Mouse (Mus musculus): ENCODE results near the gene Hamp2. TPM values are rescaled to one million over a fixed set of nuclear protein-coding genes. Genes with fewer than 3 reads are reported as not detected.
A peak's percentile ranks its signal among the peaks of the same experiment; 100 is the strongest.

The Hamp2 gene
- polyA plus RNA-seq, 2 experiments, result 0.55 TPM; not detected in 1

DNA sequence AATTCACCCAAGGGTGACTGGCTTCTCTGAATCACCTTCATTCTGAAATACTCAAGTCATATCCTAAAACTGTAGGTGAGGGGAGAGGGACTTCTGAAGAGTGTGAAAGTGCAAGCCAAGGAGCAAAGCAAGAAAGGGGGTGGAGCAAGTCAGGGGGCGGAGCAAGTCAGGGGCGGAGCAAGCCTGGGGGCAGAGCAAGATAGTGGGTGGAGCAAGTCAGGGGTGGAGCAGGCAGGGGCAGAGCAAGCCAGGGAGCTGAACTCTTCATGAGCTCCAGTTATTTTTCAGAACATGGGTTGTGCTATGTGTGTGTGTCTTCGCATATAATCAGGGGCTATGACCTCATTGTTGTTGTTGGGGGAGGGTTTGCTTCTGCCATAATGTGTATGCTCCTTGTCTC lies 4.3 kb downstream of the Hamp2 start:
- Histone ChIP-seq H3K27ac (replicated peaks; ENCODE audit: low read depth, low read length) (no peak overlapping the region), H3K4me1 (ENCODE audit: control insufficient read depth, insufficient read depth, low read length) (no peaks in the 10 kb centered on the region), H3K4me3 (replicated peaks; ENCODE audit: low read length) (no peak overlapping the region), H3K27me3 (ENCODE audit: control insufficient read depth, insufficient read depth, low read length) (no peaks in the 10 kb centered on the region), H3K9ac (ENCODE audit: low read depth, low read length, severe bottlenecking) (no peak overlapping the region), H3K4me2 (replicated peaks; ENCODE audit: low read depth, low read length, severe bottlenecking) (no peak overlapping the region), H3K36me3 (ENCODE audit: control insufficient read depth, insufficient read depth, low read length) (no peaks in the 10 kb centered on the region), H3K9me3 (ENCODE audit: control insufficient read depth, low read length) (no peaks in the 10 kb centered on the region)
- no peak for TF ChIP-seq POLR2A (IDR thresholded peaks at IDR 0.05; ENCODE audit: borderline replicate concordance, extremely low read depth, insufficient read depth, insufficient read length)
- whole genome bisulfite sequencing, result 61% methylated on average over 3 of the region's 3 CpGs
- no peak for ATAC-seq (ENCODE audit: low FRiP score, low read depth)
- no peak for DNase-seq (ENCODE audit: low spot score)

GRCm38 (mm10) chr7:30917219-30917618 lies 7.3 kb downstream of the Hamp2 start:
- H3K36me3 ChIP-seq (ENCODE audit: control insufficient read depth, insufficient read depth, low read length), result no peaks in the 10 kb centered on the region
- 51% methylated on average over 4 of the region's 4 CpGs for WGBS
- ATAC-seq (ENCODE audit: low FRiP score, low read depth) (no peak), DNase-seq (ENCODE audit: low spot score) (no peak)
- no peaks in the 10 kb centered on the region for H3K9me3 ChIP-seq (ENCODE audit: control insufficient read depth, low read length)
- H3K4me3 ChIP-seq (replicated peaks; ENCODE audit: low read length), result no peak overlapping the region
- no peaks in the 10 kb centered on the region for H3K27me3 ChIP-seq (ENCODE audit: control insufficient read depth, insufficient read depth, low read length)
- H3K9ac ChIP-seq (ENCODE audit: low read depth, low read length, severe bottlenecking), result no peak overlapping the region
- H3K27ac ChIP-seq (replicated peaks; ENCODE audit: low read depth, low read length), result no peak overlapping the region
- no peak overlapping the region for H3K4me2 ChIP-seq (replicated peaks; ENCODE audit: low read depth, low read length, severe bottlenecking)
- no peak for TF ChIP-seq POLR2A (IDR thresholded peaks at IDR 0.05; ENCODE audit: borderline replicate concordance, extremely low read depth, insufficient read depth, insufficient read length)
- no peaks in the 10 kb centered on the region for H3K4me1 ChIP-seq (ENCODE audit: control insufficient read depth, insufficient read depth, low read length)

DNA sequence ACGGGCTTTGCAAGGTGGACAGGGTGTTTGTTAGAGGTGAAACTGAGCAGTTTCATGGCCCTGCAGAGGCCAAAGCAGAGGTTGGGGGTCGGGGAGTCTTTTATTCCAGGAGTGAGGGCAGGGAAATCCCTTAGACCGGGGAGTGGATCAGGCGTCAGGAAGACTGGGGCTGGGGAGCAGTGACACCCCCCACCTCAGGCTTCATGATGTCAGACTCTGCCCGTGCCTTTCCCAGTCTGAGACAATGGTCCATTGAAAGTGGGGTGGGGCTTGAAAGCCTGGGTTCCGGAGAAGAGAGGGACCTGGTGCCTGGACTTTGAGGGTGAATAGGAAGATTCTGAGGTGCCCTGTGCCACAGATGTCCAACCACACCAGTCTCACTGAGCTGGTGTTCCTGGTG lies 7.8 kb downstream of the Hamp2 start:
- no peak for ATAC-seq (ENCODE audit: low FRiP score, low read depth)
- H3K4me3 ChIP-seq (replicated peaks; ENCODE audit: low read length), result no peak overlapping the region
- no peak for DNase-seq (ENCODE audit: low spot score)
- no peak overlapping the region for H3K4me2 ChIP-seq (replicated peaks; ENCODE audit: low read depth, low read length, severe bottlenecking)
- no peaks in the 10 kb centered on the region for H3K9me3 ChIP-seq (ENCODE audit: control insufficient read depth, low read length)
- H3K4me1 ChIP-seq (ENCODE audit: control insufficient read depth, insufficient read depth, low read length), result no peaks in the 10 kb centered on the region
- no peak overlapping the region for H3K27ac ChIP-seq (replicated peaks; ENCODE audit: low read depth, low read length)
- H3K36me3 ChIP-seq (ENCODE audit: control insufficient read depth, insufficient read depth, low read length), result no peaks in the 10 kb centered on the region
- WGBS, result 37% methylated on average over 6 of the region's 6 CpGs
- H3K27me3 ChIP-seq (ENCODE audit: control insufficient read depth, insufficient read depth, low read length), result no peaks in the 10 kb centered on the region
- H3K9ac ChIP-seq (ENCODE audit: low read depth, low read length, severe bottlenecking), result no peak overlapping the region
- no peak for TF ChIP-seq POLR2A (IDR thresholded peaks at IDR 0.05; ENCODE audit: borderline replicate concordance, extremely low read depth, insufficient read depth, insufficient read length)

DNA sequence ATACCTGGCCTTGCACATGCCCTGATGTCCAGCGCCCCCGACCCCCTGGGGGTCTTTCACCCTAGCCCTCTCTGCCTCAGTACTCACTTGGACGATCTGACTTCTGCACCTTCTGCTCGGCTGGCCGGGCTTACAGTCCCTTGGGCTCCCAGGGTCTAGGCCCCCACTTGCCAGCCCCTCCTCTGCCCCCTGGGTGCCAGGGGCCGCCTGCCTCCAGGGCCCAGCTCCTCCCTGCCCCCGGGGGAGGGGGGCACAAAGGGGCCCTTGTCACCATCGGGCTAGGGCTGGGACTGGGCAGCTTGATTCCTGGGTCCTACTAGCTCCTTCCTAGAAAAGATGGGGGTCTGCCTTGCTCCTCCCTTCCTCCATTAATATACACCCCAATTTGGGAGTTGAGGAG lies 9.7 kb downstream of the Hamp2 start, which contains the start of gene Mag:
Gene Mag, minus strand, starts transcription at position 142 of the 400 bp plus-strand sequence.
- Histone ChIP-seq H3K4me3 (replicated peaks; ENCODE audit: low read length) (no peak within 1 kb of the TSS), H3K9ac (ENCODE audit: low read depth, low read length, severe bottlenecking) (no peak within 1 kb of the TSS), H3K4me1 (ENCODE audit: control insufficient read depth, insufficient read depth, low read length) (no peaks in the 10 kb centered on the region), H3K9me3 (ENCODE audit: control insufficient read depth, low read length) (no peaks in the 10 kb centered on the region), H3K4me2 (replicated peaks; ENCODE audit: low read depth, low read length, severe bottlenecking) (no peak within 1 kb of the TSS), H3K27ac (replicated peaks; ENCODE audit: low read depth, low read length) (no peak within 1 kb of the TSS), H3K27me3 (ENCODE audit: control insufficient read depth, insufficient read depth, low read length) (no peaks in the 10 kb centered on the region), H3K36me3 (ENCODE audit: control insufficient read depth, insufficient read depth, low read length) (no peaks in the 10 kb centered on the region)
- 85% methylated on average over 7 of the region's 8 CpGs for WGBS
- DNase-seq (ENCODE audit: low spot score) (no peak), ATAC-seq (ENCODE audit: low FRiP score, low read depth) (no peak)
- TF ChIP-seq POLR2A (IDR thresholded peaks at IDR 0.05; ENCODE audit: borderline replicate concordance, extremely low read depth, insufficient read depth, insufficient read length), result no peak

DNA sequence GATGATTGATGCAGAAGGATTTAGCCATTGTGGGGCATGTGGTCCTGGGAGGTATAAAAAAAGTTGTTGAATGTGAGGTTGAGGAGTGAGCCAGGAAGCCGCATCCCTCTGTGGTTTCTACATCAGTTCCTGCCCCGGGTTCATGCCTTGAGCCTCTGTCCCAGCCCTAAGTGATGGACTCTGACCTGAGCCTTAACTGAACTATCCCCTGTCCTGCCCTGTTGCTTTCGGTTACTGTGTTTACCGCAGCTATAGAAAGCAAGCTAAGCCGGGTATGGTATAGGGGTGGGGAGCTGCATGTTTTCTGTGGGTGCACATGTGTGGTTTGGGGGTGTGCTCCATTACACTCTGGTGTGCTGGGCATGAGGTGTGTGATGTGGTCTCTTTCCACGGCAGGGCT lies 14.7 kb downstream of the Hamp2 start:
- Histone ChIP-seq H3K4me1 (ENCODE audit: control insufficient read depth, insufficient read depth, low read length) (no peaks in the 10 kb centered on the region), H3K4me2 (replicated peaks; ENCODE audit: low read depth, low read length, severe bottlenecking) (no peak overlapping the region), H3K36me3 (ENCODE audit: control insufficient read depth, insufficient read depth, low read length) (no peaks in the 10 kb centered on the region), H3K9ac (ENCODE audit: low read depth, low read length, severe bottlenecking) (no peak overlapping the region), H3K27ac (replicated peaks; ENCODE audit: low read depth, low read length) (no peak overlapping the region), H3K27me3 (ENCODE audit: control insufficient read depth, insufficient read depth, low read length) (no peaks in the 10 kb centered on the region), H3K4me3 (replicated peaks; ENCODE audit: low read length) (no peak overlapping the region), H3K9me3 (ENCODE audit: control insufficient read depth, low read length) (no peaks in the 10 kb centered on the region)
- DNase-seq (ENCODE audit: low spot score) (no peak), ATAC-seq (ENCODE audit: low FRiP score, low read depth) (no peak)
- no peak for TF ChIP-seq POLR2A (IDR thresholded peaks at IDR 0.05; ENCODE audit: borderline replicate concordance, extremely low read depth, insufficient read depth, insufficient read length)
- WGBS, result 72% methylated on average over 6 of the region's 6 CpGs

DNA sequence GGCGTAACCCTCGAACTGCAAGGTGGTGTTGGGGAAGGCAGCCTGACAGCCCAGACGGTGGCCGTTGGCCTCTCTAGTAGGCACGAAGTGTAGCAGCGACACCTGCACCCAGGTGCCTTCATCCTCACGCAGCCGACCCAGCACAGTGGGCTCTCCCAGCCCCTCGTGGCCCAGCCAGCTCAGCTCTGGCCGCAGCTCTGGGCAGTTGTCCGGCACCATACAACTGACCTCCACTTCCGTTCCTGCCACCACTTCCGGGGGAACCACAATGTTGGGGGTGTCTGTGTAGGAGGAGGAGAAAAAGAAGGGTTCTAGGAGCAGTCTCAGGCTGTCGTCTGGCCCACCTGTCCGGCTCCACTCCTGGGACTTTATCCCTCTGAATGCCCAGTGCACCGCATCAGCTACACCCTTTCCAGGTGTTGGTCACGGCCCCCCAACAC lies 15.5 kb downstream of the Hamp2 start:
- 19% methylated on average over 14 of the region's 17 CpGs for WGBS
- Histone ChIP-seq H3K4me3 (replicated peaks; ENCODE audit: low read length) (peak overlapping the region; percentile 22; the same call in 1 of the 2 replicates), H3K9ac (ENCODE audit: low read depth, low read length, severe bottlenecking) (0 out of 2 replicates have a peak overlapping the region, but pooled peaks have one; percentile 28), H3K27me3 (ENCODE audit: control insufficient read depth, insufficient read depth, low read length) (no peaks in the 10 kb centered on the region), H3K36me3 (ENCODE audit: control insufficient read depth, insufficient read depth, low read length) (no peaks in the 10 kb centered on the region), H3K4me1 (ENCODE audit: control insufficient read depth, insufficient read depth, low read length) (no peaks in the 10 kb centered on the region), H3K4me2 (replicated peaks; ENCODE audit: low read depth, low read length, severe bottlenecking) (peak overlapping the region; percentile 55), H3K9me3 (ENCODE audit: control insufficient read depth, low read length) (no peaks in the 10 kb centered on the region), H3K27ac (replicated peaks; ENCODE audit: low read depth, low read length) (no peak overlapping the region)
- no peak for ATAC-seq (ENCODE audit: low FRiP score, low read depth)
- TF ChIP-seq POLR2A (IDR thresholded peaks at IDR 0.05; ENCODE audit: borderline replicate concordance, extremely low read depth, insufficient read depth, insufficient read length), result no peak
- no peak for DNase-seq (ENCODE audit: low spot score)

All from limb, embryonic 14.5 days (tissue).